ENCODE assay signal across 26 mouse cellular contexts in genomic region chr11:84647104-84647503, GRCm38 (mm10).
DNase-seq lines count a peak whose midpoint lies in the region; ATAC-seq and TF ChIP-seq lines count a peak whose summit lies in the region.
"Had no signal": no experiment of that assay in that cellular context is flagged by ENCODE, and none has a peak within 500 bp of the region (broad histone marks: within the 10 kb centered on the region; RNA-seq: fewer than 3 reads in every experiment).

No protein-coding gene starts in this region.

- ATAC-seq in forebrain, embryonic 11.5 days (replicated peaks; ENCODE audit: low FRiP score), result no peak
- ATAC-seq in forebrain, embryonic 14.5 days, result no peak
- ATAC-seq in liver, embryonic 14.5 days (ENCODE audit: insufficient read depth), result no peak
- ATAC-seq: Patski had no signal

- no peak overlapping the region for H3K4me2 ChIP-seq in forebrain, embryonic 11.5 days (ENCODE audit: low read depth, low read length, severe bottlenecking)
- H3K4me2 ChIP-seq in forebrain, embryonic 14.5 days (ENCODE audit: low read length), result no peak overlapping the region
- no peak overlapping the region for H3K4me2 ChIP-seq in liver, embryonic 14.5 days (ENCODE audit: low read depth)
- H3K4me2 ChIP-seq: forebrain, embryonic 12.5 days; heart, embryonic 11.5 days; hindbrain, embryonic 13.5 days; limb, embryonic 15.5 days; liver, embryonic 15.5 days; lung, embryonic 14.5 days; midbrain, embryonic 12.5 days had no signal

- TF ChIP-seq RAD21 in MEL (IDR thresholded peaks at IDR 0.05; ENCODE audit: low read depth, low read length), result peak; percentile 23

- H3K9me3 ChIP-seq in forebrain, embryonic 11.5 days (ENCODE audit: control insufficient read depth, low read length), result no peaks in the 10 kb centered on the region
- peaks cover 3% of the 10 kb centered on the region; the same call in 1 of the 2 replicates for H3K9me3 ChIP-seq in forebrain, embryonic 14.5 days (replicated peaks; ENCODE audit: control insufficient read depth, low read length)
- H3K9me3 ChIP-seq in liver, embryonic 14.5 days (ENCODE audit: control insufficient read depth, low read length), result no peaks in the 10 kb centered on the region
- no peaks in the 10 kb centered on the region for H3K9me3 ChIP-seq in MEL (replicated peaks; ENCODE audit: insufficient read depth, low read length)
- peaks cover 5% of the 10 kb centered on the region; the same call in 1 of the 2 replicates for H3K9me3 ChIP-seq in embryonic facial prominence, embryonic 10.5 days
- H3K9me3 ChIP-seq: forebrain, embryonic 12.5 days; limb, embryonic 10.5 days; limb, embryonic 15.5 days; liver, embryonic 15.5 days; midbrain, embryonic 12.5 days had no signal

- H3K9ac ChIP-seq in forebrain, embryonic 11.5 days (ENCODE audit: low read length), result no peak overlapping the region
- H3K9ac ChIP-seq in forebrain, embryonic 14.5 days (ENCODE audit: low read length), result no peak overlapping the region
- H3K9ac ChIP-seq in liver, embryonic 14.5 days (replicated peaks), result no peak overlapping the region
- no peak overlapping the region for H3K9ac ChIP-seq in MEL (ENCODE audit: control insufficient read depth, low read depth, low read length, poor library complexity, severe bottlenecking)
- H3K9ac ChIP-seq: forebrain, embryonic 12.5 days; hindbrain, embryonic 13.5 days; limb, embryonic 15.5 days; liver, embryonic 15.5 days; lung, embryonic 14.5 days; midbrain, embryonic 12.5 days had no signal

- H3K27ac ChIP-seq in forebrain, embryonic 11.5 days (ENCODE audit: low read depth, low read length), result no peak overlapping the region
- no peak overlapping the region for H3K27ac ChIP-seq in forebrain, embryonic 14.5 days (ENCODE audit: low read depth, low read length)
- H3K27ac ChIP-seq in liver, embryonic 14.5 days, result no peak overlapping the region
- H3K27ac ChIP-seq in MEL (ENCODE audit: control insufficient read depth, low read depth, low read length), result no peak overlapping the region
- no peak overlapping the region for H3K27ac ChIP-seq in embryonic facial prominence, embryonic 10.5 days (replicated peaks)
- H3K27ac ChIP-seq: forebrain, embryonic 12.5 days; hindbrain, embryonic 13.5 days; limb, embryonic 10.5 days; limb, embryonic 15.5 days; liver, embryonic 15.5 days; midbrain, embryonic 12.5 days had no signal

- no peaks in the 10 kb centered on the region for H3K36me3 ChIP-seq in forebrain, embryonic 11.5 days (ENCODE audit: control insufficient read depth, insufficient read depth, low read length)
- no peaks in the 10 kb centered on the region for H3K36me3 ChIP-seq in forebrain, embryonic 14.5 days (ENCODE audit: control insufficient read depth, insufficient read depth, low read length)
- no peaks in the 10 kb centered on the region for H3K36me3 ChIP-seq in liver, embryonic 14.5 days (replicated peaks; ENCODE audit: control insufficient read depth, insufficient read depth, low read depth)
- no peaks in the 10 kb centered on the region for H3K36me3 ChIP-seq in MEL (ENCODE audit: control insufficient read depth in 1 of 2, insufficient read depth in 2 of 2, low read length in 2 of 2)
- H3K36me3 ChIP-seq in embryonic facial prominence, embryonic 10.5 days (replicated peaks), result no peaks in the 10 kb centered on the region
- H3K36me3 ChIP-seq: forebrain, embryonic 12.5 days; hindbrain, embryonic 13.5 days; limb, embryonic 10.5 days; limb, embryonic 15.5 days; liver, embryonic 15.5 days; midbrain, embryonic 12.5 days had no signal

- peak; percentile 39 for DNase-seq in forebrain, embryonic 11.5 days (ENCODE audit: low spot score)
- DNase-seq in forebrain, embryonic 14.5 days (ENCODE audit: low spot score), result no peak
- no peak for DNase-seq in liver, embryonic 14.5 days (ENCODE audit: low read depth in 3 of 3, low spot score in 3 of 3)
- DNase-seq in liver, result no peak
- DNase-seq in MEL (ENCODE audit: low read depth, low spot score), result peak; percentile 37
- no peak for DNase-seq in embryonic facial prominence, embryonic 10.5 days (ENCODE audit: low spot score)
- no peak for DNase-seq in MN1 (ENCODE audit: low spot score)
- DNase-seq: adrenal gland, postnatal 25 days; cerebellum, adult 18-20 months; cerebellum, postnatal 10 days; gastrocnemius, postnatal 10 days; heart, adult 11 months; heart, postnatal 4 days; kidney, adult 18-20 months; kidney, postnatal 4 days; lung, embryonic 14.5 days; thymus, postnatal 14 days had no signal

- WGBS in forebrain, embryonic 11.5 days, result 94% methylated on average over 5 of the region's 5 CpGs
- WGBS in forebrain, embryonic 14.5 days, result 94% methylated on average over 5 of the region's 5 CpGs
- WGBS in liver, embryonic 14.5 days (ENCODE audit: insufficient replicate concordance), result 74% methylated on average over 5 of the region's 5 CpGs
- WGBS in embryonic facial prominence, embryonic 10.5 days, result 92% methylated on average over 5 of the region's 5 CpGs

- H3K79me2 ChIP-seq in MEL (ENCODE audit: control insufficient read depth, insufficient read depth, low read length, poor library complexity), result no peaks in the 10 kb centered on the region

- peak; percentile 11; the same call in 1 of the 2 replicates for TF ChIP-seq CTCF in liver, embryonic 14.5 days (IDR thresholded peaks at IDR 0.05; ENCODE audit: low read depth)
- TF ChIP-seq CTCF in MEL (IDR thresholded peaks at IDR 0.05 in 2 of 3, conservative IDR thresholded peaks at IDR 0.05 in 1 of 3; ENCODE audit: control insufficient read depth in 1 of 3, insufficient read depth in 1 of 3, low read depth in 2 of 3, low read length in 3 of 3, poor library complexity in 1 of 3, severe bottlenecking in 1 of 3), result peak; percentile 3 to 42 (median 20); a peak in 3 of 6 replicates

- H3K4me3 ChIP-seq in forebrain, embryonic 11.5 days (ENCODE audit: low read depth, low read length), result no peak overlapping the region
- H3K4me3 ChIP-seq in forebrain, embryonic 14.5 days (ENCODE audit: low read depth, low read length), result no peak overlapping the region
- H3K4me3 ChIP-seq in liver, embryonic 14.5 days (ENCODE audit: insufficient read depth in 1 of 2, low read depth in 2 of 2, low read length in 2 of 2), result no peak overlapping the region
- no peak overlapping the region for H3K4me3 ChIP-seq in MEL (ENCODE audit: control insufficient read depth in 1 of 2, insufficient read depth in 1 of 2, low read depth in 2 of 2, low read length in 2 of 2)
- H3K4me3 ChIP-seq in embryonic facial prominence, embryonic 10.5 days, result no peak overlapping the region
- H3K4me3 ChIP-seq: erythroblast, embryonic 14.5 days; forebrain, embryonic 12.5 days; hindbrain, embryonic 13.5 days; limb, embryonic 10.5 days; limb, embryonic 15.5 days; liver, embryonic 15.5 days; midbrain, embryonic 12.5 days had no signal

- H3K27me3 ChIP-seq in forebrain, embryonic 11.5 days (ENCODE audit: control insufficient read depth, insufficient read depth, low read length), result peaks cover 12% of the 10 kb centered on the region
- H3K27me3 ChIP-seq in forebrain, embryonic 14.5 days (replicated peaks; ENCODE audit: control insufficient read depth, insufficient read depth, low read length), result peaks cover 13% of the 10 kb centered on the region
- peaks cover 26% of the 10 kb centered on the region for H3K27me3 ChIP-seq in liver, embryonic 14.5 days (ENCODE audit: control insufficient read depth, insufficient read depth, low read length)
- peaks cover 5 to 11% of the 10 kb centered on the region in 2 experiments for H3K27me3 ChIP-seq in MEL (ENCODE audit: control insufficient read depth in 1 of 2, insufficient read depth in 2 of 2, low read length in 2 of 2)
- H3K27me3 ChIP-seq in embryonic facial prominence, embryonic 10.5 days (replicated peaks; ENCODE audit: low read depth, poor library complexity, severe bottlenecking), result peaks cover 67% of the 10 kb centered on the region

- 0 out of 2 replicates have a peak, but pooled peaks cover 2% of the 10 kb centered on the region for H3K4me1 ChIP-seq in forebrain, embryonic 11.5 days (replicated peaks; ENCODE audit: control insufficient read depth, insufficient read depth, low read length)
- peaks cover 2% of the 10 kb centered on the region; the same call in 1 of the 2 replicates for H3K4me1 ChIP-seq in forebrain, embryonic 14.5 days (ENCODE audit: control insufficient read depth, insufficient read depth, low read length)
- H3K4me1 ChIP-seq in liver, embryonic 14.5 days (replicated peaks; ENCODE audit: control insufficient read depth in 2 of 2, insufficient read depth in 2 of 2, low read length in 1 of 2), result no peaks in the 10 kb centered on the region
- H3K4me1 ChIP-seq in MEL (ENCODE audit: control insufficient read depth in 1 of 2, insufficient read depth in 2 of 2, low read length in 2 of 2), result no peaks in the 10 kb centered on the region
- H3K4me1 ChIP-seq in embryonic facial prominence, embryonic 10.5 days, result peaks cover 14% of the 10 kb centered on the region
- H3K4me1 ChIP-seq: liver, embryonic 15.5 days had no signal

- TF ChIP-seq POLR2A in MEL (IDR thresholded peaks at IDR 0.05; ENCODE audit: control insufficient read depth in 1 of 2, insufficient read depth in 1 of 2, low read depth in 1 of 2, low read length in 2 of 2, poor library complexity in 1 of 2), result no peak

- TF ChIP-seq EP300 in liver, embryonic 14.5 days (IDR thresholded peaks at IDR 0.05; ENCODE audit: low read depth), result no peak
- no peak for TF ChIP-seq EP300 in MEL (IDR thresholded peaks at IDR 0.05; ENCODE audit: low read depth in 1 of 2, low read length in 2 of 2)

TF ChIP-seq in MEL, 35 proteins besides CTCF, POLR2A, EP300 and RAD21:
- TF ChIP-seq ZMIZ1 (IDR thresholded peaks at IDR 0.05; ENCODE audit: low read depth, low read length) (no peak), ZC3H11A (IDR thresholded peaks at IDR 0.05; ENCODE audit: low read depth, low read length) (0 out of 2 replicates have a peak, but pooled peaks have one; percentile 10), POLR2AphosphoS5 (IDR thresholded peaks at IDR 0.05; ENCODE audit: borderline replicate concordance, low read depth, low read length) (no peak), SMC3 (IDR thresholded peaks at IDR 0.05; ENCODE audit: low read depth, low read length) (peak; percentile 61), UBTF (IDR thresholded peaks at IDR 0.05; ENCODE audit: borderline replicate concordance, insufficient read depth, low read depth, low read length) (no peak), CHD2 (IDR thresholded peaks at IDR 0.05; ENCODE audit: low read length) (no peak)

Comparison
In these comparisons a context has a peak if more than half of its experiments do, and no peak if none do; other contexts are left out.
1. DNase-seq: peak in forebrain, embryonic 11.5 days (single experiment) and MEL (single experiment); none in forebrain, embryonic 14.5 days (single experiment), liver, embryonic 14.5 days (0 of 3), liver (single experiment), embryonic facial prominence, embryonic 10.5 days (single experiment) and MN1 (single experiment).